Mouse (Mus musculus) stomach, embryonic 16.5 days (tissue): ENCODE results near the gene Mapk8ip2. TPM values are rescaled to one million over a fixed set of nuclear protein-coding genes. Genes with fewer than 3 reads are reported as not detected.

Experiments used
- ATAC-seq: fragments of 200-750 bp; cut with Nextera tagmentation; 2 replicates; pipeline ENCODE4 v1.8.0; 2017; ENCODE audit warnings: moderate number of reproducible peaks, moderate TSS enrichment; ENCODE audit not compliant: insufficient read depth, low FRiP score
- H3K27ac ChIP-seq: fragments of 300-500 bp; sonication (generic); 2 replicates; pipeline ENCODE4 v1.5.1; 2014; ENCODE audit warnings: low read length
- H3K27me3 ChIP-seq: fragments of 300-500 bp; sonication (generic); 2 replicates; pipeline ENCODE4 v1.6.1; 2014; ENCODE audit warnings: low read length, control low read depth, mixed read lengths; ENCODE audit not compliant: control insufficient read depth, insufficient read depth
- H3K36me3 ChIP-seq: fragments of 300-500 bp; sonication (generic); 2 replicates; pipeline ENCODE4 v1.6.1; 2014; ENCODE audit warnings: low read length; ENCODE audit not compliant: control insufficient read depth, insufficient read depth
- H3K4me1 ChIP-seq: fragments of 300-500 bp; sonication (generic); 2 replicates; pipeline ENCODE4 v1.6.1; 2014; ENCODE audit warnings: low read length, control low read depth, mixed read lengths; ENCODE audit not compliant: control insufficient read depth, insufficient read depth
- H3K4me2 ChIP-seq: fragments of 300-500 bp; sonication (generic); 2 replicates; pipeline ENCODE4 v1.6.1; 2014; ENCODE audit warnings: low read depth, low read length, mixed read lengths
- H3K4me3 ChIP-seq: fragments of 300-500 bp; sonication (generic); replicated peaks from 2 replicates; pipeline ENCODE4 v1.5.1; 2014; ENCODE audit warnings: mild to moderate bottlenecking, low read length
- H3K9ac ChIP-seq: fragments of 300-500 bp; sonication (generic); 2 replicates; pipeline ENCODE4 v1.6.1; 2014; ENCODE audit warnings: low read length
- H3K9me3 ChIP-seq: fragments of 300-500 bp; sonication (generic); replicated peaks from 2 replicates; pipeline ENCODE4 v1.6.1; 2016; ENCODE audit warnings: low read length, control low read depth; ENCODE audit not compliant: control insufficient read depth
- WGBS: fragments of 180-500 bp; shearing (Covaris S2); extraction: QIAGEN DNeasy Blood & Tissue Kit; methylation state at CpG from one replicate; pipeline ENCODE4 v1.1.7; 2014; 5-methylcytosine and 5-hydroxymethylcytosine counted together
- polyA plus RNA-seq: library from polyadenylated mRNA; unstranded; fragments of >200 nt; fragmentation: Nextera tagmentation; extraction: Ambion mirVana; gene quantifications from 2 replicates; pipeline ENCODE4 v1.2.1, GENCODE M21; 2015

The Mapk8ip2 gene
- polyA plus RNA-seq, 1 experiment from 2014 or later: 3.9 TPM

GRCm38 (mm10) chr15:89494970-89495369, 41.3 kb downstream of the Mapk8ip2 start:
- 0 out of 2 replicates have a peak, but pooled peaks cover 7% of the 10 kb centered on the region for H3K4me1 ChIP-seq
- no peaks in the 10 kb centered on the region for H3K9me3 ChIP-seq
- no peak for ATAC-seq
- no peak overlapping the region for H3K4me2 ChIP-seq
- H3K36me3 ChIP-seq: no peaks in the 10 kb centered on the region
- H3K4me3 ChIP-seq: no peak overlapping the region
- H3K9ac ChIP-seq: no peak overlapping the region
- no peak overlapping the region for H3K27ac ChIP-seq
- H3K27me3 ChIP-seq: peaks cover 4% of the 10 kb centered on the region; the same call in 1 of the 2 replicates
- 76% methylated on average over 4 of the region's 4 CpGs for WGBS

- WGBS: 61% methylated on average over 4 of the region's 4 CpGs
- H3K27ac ChIP-seq: no peak overlapping the region
- ATAC-seq: no peak
- H3K27me3 ChIP-seq: peaks cover 4% of the 10 kb centered on the region; the same call in 1 of the 2 replicates
- no peak overlapping the region for H3K9ac ChIP-seq
- H3K36me3 ChIP-seq: no peaks in the 10 kb centered on the region
- no peak overlapping the region for H3K4me2 ChIP-seq
- no peak overlapping the region for H3K4me3 ChIP-seq
- 0 out of 2 replicates have a peak, but pooled peaks cover 7% of the 10 kb centered on the region for H3K4me1 ChIP-seq
- H3K9me3 ChIP-seq: no peaks in the 10 kb centered on the region
These were observed 42.4 kb downstream of the Mapk8ip2 start for GRCm38 (mm10) chr15:89496131-89496530.

DNA sequence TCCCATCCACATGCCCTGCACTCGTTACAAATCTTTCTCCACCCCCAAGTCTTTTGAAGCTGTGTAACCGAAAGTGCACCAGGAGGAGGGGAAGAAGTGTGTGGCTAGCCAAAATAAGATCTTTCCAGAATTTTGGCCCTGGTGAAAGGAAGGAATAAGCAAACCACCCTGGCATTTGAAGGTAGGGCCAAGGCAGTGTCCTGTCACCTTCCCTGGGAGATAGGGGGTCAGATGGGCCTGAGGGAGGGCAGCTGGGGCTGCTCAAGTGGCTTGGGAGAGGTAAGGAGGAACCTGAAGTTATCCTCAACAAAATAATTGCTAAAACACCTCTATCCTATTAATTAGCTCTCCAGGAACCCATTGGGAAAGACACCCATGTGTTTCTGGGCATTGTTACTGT, 43.1 kb downstream of the Mapk8ip2 start:
- Histone ChIP-seq H3K4me2 (no peak overlapping the region), H3K27me3 (peaks cover 4% of the 10 kb centered on the region; the same call in 1 of the 2 replicates), H3K4me1 (0 out of 2 replicates have a peak, but pooled peaks cover 7% of the 10 kb centered on the region), H3K36me3 (no peaks in the 10 kb centered on the region), H3K27ac (0 out of 2 replicates have a peak overlapping the region, but pooled peaks have one; percentile 3), H3K9ac (no peak overlapping the region), H3K9me3 (no peaks in the 10 kb centered on the region), H3K4me3 (no peak overlapping the region)
- 36% methylated on average over 2 of the region's 2 CpGs for WGBS
- ATAC-seq: no peak

DNA sequence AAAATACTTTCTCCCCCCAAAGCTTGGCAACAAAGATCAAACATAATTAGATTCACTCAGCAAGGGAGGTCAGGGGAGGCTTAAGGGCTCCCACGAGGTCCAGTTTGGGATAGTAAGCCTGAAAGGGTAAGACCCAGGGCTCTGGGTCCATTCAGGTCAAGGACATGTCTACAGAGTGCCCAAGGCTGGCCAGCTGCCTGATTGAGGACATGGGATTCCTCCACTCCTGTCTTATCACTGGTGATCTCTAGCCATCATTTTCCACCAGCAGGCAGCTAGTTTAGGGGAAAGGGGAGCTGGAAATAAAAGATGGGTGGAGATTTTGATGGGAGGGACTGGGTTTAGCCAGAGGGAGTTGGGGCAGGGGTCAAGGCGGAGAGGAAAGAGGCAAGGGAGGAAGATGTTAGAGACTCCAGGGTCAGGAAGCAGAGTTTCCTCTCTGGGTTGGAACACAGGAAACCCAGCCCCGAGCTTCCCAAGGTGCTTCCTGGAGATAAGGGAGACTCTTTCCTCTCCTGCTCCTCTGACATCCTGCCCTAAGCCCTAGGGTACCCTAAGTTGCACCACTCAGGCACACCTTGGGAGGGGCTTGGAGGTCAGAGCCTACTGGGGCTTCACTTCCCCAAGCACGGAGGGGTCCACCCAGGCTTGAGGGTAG, 43.8 kb downstream of the Mapk8ip2 start:
- H3K9ac ChIP-seq: no peak overlapping the region
- H3K4me1 ChIP-seq: 0 out of 2 replicates have a peak, but pooled peaks cover 7% of the 10 kb centered on the region
- H3K36me3 ChIP-seq: no peaks in the 10 kb centered on the region
- H3K4me2 ChIP-seq: no peak overlapping the region
- WGBS: 25% methylated on average over 4 of the region's 4 CpGs
- peak; percentile 18 for ATAC-seq
- peaks cover 4% of the 10 kb centered on the region; the same call in 1 of the 2 replicates for H3K27me3 ChIP-seq
- H3K9me3 ChIP-seq: no peaks in the 10 kb centered on the region
- H3K27ac ChIP-seq: 0 out of 2 replicates have a peak overlapping the region, but pooled peaks have one; percentile 3
- peak overlapping the region; percentile 71; the same call in 1 of the 2 replicates for H3K4me3 ChIP-seq

- ATAC-seq: peak; percentile 7; the same call in 1 of the 2 replicates
- Histone ChIP-seq H3K9ac (peak overlapping the region; percentile 82), H3K4me1 (0 out of 2 replicates have a peak, but pooled peaks cover 7% of the 10 kb centered on the region), H3K4me2 (peak overlapping the region; percentile 65), H3K9me3 (no peaks in the 10 kb centered on the region), H3K27me3 (peaks cover 4% of the 10 kb centered on the region; the same call in 1 of the 2 replicates), H3K36me3 (no peaks in the 10 kb centered on the region), H3K27ac (peak overlapping the region; percentile 0; the same call in 1 of the 2 replicates), H3K4me3 (peak overlapping the region; percentile 71)
- WGBS: 4% methylated on average over 41 of the region's 41 CpGs
These were observed 44.6 kb downstream of the Mapk8ip2 start for GRCm38 (mm10) chr15:89498049-89498960.

DNA sequence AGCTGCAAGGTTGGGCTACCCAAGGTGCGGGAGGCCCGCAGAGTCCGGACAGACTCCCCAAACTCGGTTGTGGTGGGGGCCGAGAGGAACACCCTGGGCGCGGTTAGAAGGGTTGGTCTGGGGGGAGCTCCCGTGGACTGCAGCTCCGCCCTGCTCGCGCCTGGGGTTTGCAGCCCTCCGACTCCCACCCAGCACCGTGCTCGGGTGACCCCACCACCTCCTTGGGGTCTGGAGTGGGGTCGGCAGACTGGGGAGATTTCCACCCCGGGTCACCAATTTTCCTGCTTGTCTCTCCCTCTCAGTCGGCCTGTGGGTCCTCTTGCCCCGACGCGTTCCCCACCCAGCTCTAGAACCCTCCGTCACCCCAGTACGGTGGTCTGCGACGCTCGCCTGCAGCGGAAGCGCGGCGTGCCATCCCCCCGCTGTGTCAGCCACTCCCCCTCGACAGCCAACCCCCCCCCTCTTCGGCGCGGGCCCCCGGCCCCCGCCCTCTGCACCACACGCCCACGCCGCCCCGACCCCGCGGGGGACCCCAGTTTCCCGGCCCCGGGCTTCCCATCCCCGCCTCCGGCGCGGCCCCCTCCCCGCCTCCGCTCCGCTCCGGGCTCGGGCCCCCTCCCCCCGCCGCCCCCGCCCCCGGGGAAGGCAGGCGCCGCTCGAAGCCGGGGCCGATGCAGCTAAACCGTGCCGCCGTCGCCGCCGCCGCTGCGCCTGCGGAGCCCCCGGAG, 45.4 kb downstream of the Mapk8ip2 start, which contains the start of gene Shank3:
TSS of gene Shank3 (plus strand) at position 663 of the 728 bp plus-strand sequence.
- Histone ChIP-seq H3K4me3 (peak within 1 kb of the TSS; percentile 71), H3K4me2 (peak within 1 kb of the TSS; percentile 65), H3K4me1 (0 out of 2 replicates have a peak, but pooled peaks cover 7% of the 10 kb centered on the region), H3K9me3 (no peaks in the 10 kb centered on the region), H3K9ac (peak within 1 kb of the TSS; percentile 82), H3K27me3 (peaks cover 4% of the 10 kb centered on the region; the same call in 1 of the 2 replicates), H3K36me3 (no peaks in the 10 kb centered on the region), H3K27ac (peak within 1 kb of the TSS; percentile 19; the same call in 1 of the 2 replicates)
- under 1% methylated on average over 54 of the region's 72 CpGs for WGBS
- ATAC-seq: peak; percentile 31

GRCm38 (mm10) chr15:89499784-89500220, 46.1 kb downstream of the Mapk8ip2 start:
- Histone ChIP-seq H3K36me3 (no peaks in the 10 kb centered on the region), H3K27me3 (peaks cover 4% of the 10 kb centered on the region; the same call in 1 of the 2 replicates), H3K27ac (peak overlapping the region; percentile 19; the same call in 1 of the 2 replicates), H3K4me2 (peak overlapping the region; percentile 65), H3K4me1 (0 out of 2 replicates have a peak, but pooled peaks cover 7% of the 10 kb centered on the region), H3K9ac (peak overlapping the region; percentile 82), H3K9me3 (no peaks in the 10 kb centered on the region), H3K4me3 (peak overlapping the region; percentile 71)
- 2% methylated on average over 36 of the region's 60 CpGs for WGBS
- ATAC-seq: peak; percentile 48

- H3K27me3 ChIP-seq: peaks cover 4% of the 10 kb centered on the region; the same call in 1 of the 2 replicates
- H3K36me3 ChIP-seq: no peaks in the 10 kb centered on the region
- H3K4me3 ChIP-seq: peak overlapping the region; percentile 71
- H3K9me3 ChIP-seq: no peaks in the 10 kb centered on the region
- peak overlapping the region; percentile 82 for H3K9ac ChIP-seq
- H3K4me1 ChIP-seq: 0 out of 2 replicates have a peak, but pooled peaks cover 7% of the 10 kb centered on the region
- WGBS: 2% methylated on average over 35 of the region's 35 CpGs
- ATAC-seq: peak; percentile 45; the same call in 1 of the 2 replicates
- H3K4me2 ChIP-seq: peak overlapping the region; percentile 65
- H3K27ac ChIP-seq: no peak overlapping the region
These were observed 46.6 kb downstream of the Mapk8ip2 start for GRCm38 (mm10) chr15:89500221-89500791.
